Mouse (Mus musculus): ENCODE results near the gene Trpv2.

The Trpv2 gene

DNA sequence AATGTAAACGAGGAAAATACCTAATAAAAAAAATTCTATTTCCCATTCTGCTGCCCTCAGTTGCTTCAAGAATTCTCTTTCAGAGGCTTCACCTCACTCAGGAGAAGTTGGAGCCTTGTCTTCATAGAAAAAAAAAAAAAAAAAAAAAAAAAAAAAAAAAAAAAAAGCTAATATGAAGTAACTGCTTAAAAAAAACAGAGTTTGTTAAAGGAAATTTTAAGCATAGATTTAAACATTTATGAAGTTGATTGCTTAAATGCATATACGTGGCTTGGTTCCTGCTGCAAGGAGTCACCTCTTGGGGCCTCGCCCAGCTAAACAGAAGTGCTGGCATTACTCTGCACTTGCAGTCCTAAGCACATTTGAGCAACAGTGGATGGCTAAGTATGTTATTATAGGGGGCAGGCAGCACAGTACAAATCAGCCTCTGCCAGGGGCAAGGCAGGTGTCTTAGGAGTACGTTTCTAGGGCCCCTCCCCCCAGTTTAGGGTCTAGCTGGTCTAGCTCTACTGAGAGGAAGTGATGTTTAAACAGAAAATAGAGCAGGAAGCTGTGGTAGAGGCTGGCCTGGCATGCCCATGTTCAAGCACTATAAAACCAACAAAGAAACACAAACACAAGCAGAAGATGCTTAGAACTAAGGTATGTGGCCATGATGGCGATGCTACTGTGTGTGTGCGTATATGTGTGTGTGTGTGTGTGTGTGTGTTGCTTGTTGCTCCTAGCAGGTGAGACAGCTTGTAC, at the start of gene Trpv2:
Gene Trpv2, plus strand, starts transcription at position 528 of the 744 bp plus-strand sequence.
- in situ Hi-C loops (cut with MboI; ENCODE audit: low pct_unique_long_range_greater_than_20kb in 1 of 2, low sequenced_read_pairs in 2 of 2, unreplicated experiment in 1 of 2) = no loop called here

DNA sequence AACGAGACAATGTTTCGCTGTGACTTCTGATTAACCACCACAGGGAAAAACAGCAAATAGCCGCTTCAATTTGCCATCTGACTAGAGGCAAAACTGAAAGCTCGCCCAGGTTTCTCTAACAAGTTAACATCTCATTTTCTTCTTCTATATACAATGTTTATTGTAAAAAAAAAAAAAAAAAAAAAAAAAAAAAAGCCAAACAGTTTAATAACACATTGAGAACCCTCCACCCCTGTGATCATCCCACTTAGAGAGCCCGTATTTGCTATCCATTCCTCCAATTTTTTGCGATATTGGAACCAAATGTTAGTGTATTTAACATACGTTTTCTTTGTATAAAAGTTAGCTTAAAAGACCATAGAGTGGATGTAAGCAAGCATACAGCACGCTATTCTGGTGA, 37.2 kb upstream of the Trpv2 start:
- in situ Hi-C loops (cut with MboI; ENCODE audit: low pct_unique_long_range_greater_than_20kb in 1 of 2, low sequenced_read_pairs in 2 of 2, unreplicated experiment in 1 of 2) = no loop called here

DNA sequence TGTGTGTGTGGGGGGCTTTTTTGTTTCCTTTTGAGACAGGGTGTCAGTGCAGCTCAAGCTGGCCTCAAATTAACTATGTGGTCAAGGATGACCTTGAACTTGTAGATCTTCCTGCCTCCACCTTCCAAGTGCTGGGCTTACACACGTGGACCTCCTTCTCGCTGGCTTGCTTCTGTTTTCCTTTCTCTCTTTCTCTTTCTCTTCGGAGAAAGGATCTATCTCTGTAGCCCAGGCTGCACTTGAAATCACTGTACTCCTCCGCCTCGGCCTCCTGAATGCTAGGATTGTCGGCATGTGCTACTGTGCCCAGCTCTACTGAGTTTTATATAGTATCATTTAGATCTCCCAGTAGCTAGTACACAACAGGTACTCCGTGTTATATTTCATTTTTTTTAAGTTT, 36.7 kb upstream of the Trpv2 start:
- in situ Hi-C loops (cut with MboI; ENCODE audit: low pct_unique_long_range_greater_than_20kb in 1 of 2, low sequenced_read_pairs in 2 of 2, unreplicated experiment in 1 of 2) = no loop called here

DNA sequence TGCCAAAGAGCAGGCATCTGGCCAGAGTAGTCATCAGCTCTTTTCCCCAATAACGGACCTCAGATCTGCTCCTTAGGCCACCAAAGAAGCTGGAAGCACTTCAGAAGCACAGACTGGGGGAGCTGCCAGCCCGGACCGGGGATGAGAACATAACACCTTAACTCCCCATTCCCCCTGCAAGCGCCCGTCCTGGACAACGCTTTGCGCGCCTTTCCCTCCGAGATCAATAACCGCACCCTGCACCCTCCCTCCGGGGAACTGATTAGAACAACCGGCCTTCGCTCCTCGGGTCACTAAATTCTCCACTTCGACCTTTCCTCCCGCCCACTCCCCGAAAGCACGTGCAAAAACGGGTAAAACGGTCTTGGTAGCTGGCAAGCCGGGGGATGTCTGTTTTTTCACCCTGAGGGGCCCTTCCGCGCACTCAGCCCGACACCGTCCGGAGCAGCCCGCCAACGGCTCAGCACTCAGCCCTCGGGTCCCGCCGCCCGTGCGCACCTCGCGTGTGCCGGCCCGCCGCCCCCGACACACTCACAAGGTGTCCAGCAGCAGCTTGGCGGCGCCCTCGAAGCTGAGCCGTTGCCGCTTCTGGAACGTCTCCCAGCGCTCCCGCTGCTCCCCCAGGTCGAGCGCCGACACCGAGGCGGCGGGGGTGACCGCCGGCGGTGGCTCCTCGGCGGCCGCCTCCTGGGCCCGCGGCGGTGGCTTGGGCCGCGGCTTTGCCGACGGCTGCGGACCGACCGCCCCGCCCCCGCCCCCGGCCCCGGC, 35.8 kb upstream of the Trpv2 start:
- in situ Hi-C loops (cut with MboI; ENCODE audit: low pct_unique_long_range_greater_than_20kb in 1 of 2, low sequenced_read_pairs in 2 of 2, unreplicated experiment in 1 of 2) = no loop called here

DNA sequence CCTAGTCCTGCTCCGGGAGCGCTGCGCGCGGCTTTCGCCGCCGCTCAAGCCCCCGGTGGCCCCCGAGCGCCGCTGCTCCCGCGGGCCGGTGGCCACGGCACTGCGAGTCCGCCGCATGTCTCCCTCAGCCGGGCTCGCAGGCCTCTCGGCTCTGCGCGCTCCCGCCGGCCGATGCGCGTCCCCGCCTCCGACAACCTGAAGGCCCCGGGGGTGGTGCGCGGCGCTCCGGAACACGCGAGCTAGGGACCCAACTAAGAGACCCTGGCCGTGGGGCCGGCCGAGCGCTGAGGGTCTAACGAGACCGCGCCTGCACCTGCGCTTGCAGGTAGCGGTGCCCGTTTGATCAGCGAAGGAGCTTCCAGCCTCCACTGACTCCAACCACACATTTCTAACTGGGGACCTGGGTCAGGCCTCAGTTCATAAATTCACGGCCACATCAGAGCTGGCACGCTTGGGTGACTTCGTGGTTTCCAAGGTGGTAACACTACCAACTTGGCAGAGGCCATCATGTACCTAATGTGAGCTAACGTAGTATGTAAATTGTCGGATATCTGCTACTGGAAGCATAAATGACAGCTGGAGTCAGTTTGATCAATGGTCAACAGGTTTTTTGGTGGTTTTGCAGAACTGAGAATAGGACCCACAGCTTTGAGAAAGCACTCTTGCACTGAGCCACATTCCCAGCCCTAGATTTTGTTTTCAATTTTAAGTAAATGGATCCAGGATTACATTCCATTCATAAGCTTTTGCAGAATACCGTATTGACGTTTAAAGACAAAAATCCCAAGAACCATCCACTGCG, 35.0 kb upstream of the Trpv2 start, which contains the start of gene Cenpv:
Gene Cenpv, minus strand, starts transcription at position 173 of the 802 bp plus-strand sequence.
- in situ Hi-C loops (cut with MboI; ENCODE audit: low pct_unique_long_range_greater_than_20kb in 1 of 2, low sequenced_read_pairs in 2 of 2, unreplicated experiment in 1 of 2) = no loop called here

DNA sequence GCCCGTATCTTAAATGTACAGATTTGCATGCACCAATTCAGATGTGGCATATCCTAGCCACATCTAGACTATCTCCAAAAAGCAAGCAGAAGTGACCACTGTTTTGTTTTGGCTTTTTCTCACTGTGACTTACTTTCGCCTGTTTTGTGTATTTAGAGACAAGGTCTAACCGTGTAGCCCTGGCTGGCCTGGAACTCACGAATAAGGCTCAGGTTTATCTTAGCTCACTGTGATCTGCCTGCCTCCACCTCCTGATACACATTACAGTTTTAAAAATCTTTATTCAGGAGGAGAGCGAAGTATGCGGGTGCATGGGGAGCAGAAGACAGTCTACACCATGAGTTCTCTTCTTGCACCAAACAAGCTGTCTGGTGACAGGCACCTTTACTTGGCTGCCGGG, 34.1 kb upstream of the Trpv2 start:
- in situ Hi-C loops (cut with MboI; ENCODE audit: low pct_unique_long_range_greater_than_20kb in 1 of 2, low sequenced_read_pairs in 2 of 2, unreplicated experiment in 1 of 2) = no loop called here

DNA sequence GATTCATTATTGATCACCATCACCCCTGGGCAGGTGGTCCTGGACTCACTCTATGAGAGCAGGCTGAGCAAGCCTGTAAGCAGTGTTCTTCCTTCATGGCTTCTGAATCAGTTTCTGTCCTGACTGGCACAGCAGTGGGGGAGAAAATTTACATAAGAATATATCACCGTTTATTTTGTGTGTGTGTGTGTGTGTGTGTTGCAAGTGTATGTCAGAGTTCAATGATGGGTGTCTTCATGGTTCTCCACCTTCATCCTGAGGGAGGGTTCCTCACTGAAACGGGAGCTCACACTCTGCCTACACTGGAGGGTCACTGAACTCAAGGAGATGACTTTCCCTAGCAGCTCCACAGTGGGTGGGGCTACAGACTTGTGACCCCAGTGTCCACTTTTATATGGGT, 33.3 kb upstream of the Trpv2 start:
- in situ Hi-C loops (cut with MboI; ENCODE audit: low pct_unique_long_range_greater_than_20kb in 1 of 2, low sequenced_read_pairs in 2 of 2, unreplicated experiment in 1 of 2) = no loop called here

DNA sequence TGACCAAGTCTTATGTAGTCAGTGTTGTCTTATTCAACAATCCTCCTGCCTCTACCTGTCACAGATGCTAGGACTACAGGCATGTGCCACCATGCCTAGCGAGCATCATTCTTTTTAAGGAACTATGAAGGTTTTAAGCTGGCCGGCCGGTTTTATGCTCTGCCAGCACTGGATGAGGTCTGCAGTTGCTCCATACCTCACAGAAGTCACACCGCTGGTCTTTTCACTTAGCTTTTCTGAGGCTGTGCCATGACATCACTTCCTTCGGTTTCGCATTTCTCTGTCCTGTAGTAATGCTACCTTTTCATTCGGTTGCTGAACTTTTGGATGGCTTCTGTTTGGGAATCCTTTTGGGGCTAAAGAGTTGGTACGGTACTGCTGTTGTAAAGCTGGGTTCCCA, 32.7 kb upstream of the Trpv2 start:
- in situ Hi-C loops (cut with MboI; ENCODE audit: low pct_unique_long_range_greater_than_20kb in 1 of 2, low sequenced_read_pairs in 2 of 2, unreplicated experiment in 1 of 2) = no loop called here

DNA sequence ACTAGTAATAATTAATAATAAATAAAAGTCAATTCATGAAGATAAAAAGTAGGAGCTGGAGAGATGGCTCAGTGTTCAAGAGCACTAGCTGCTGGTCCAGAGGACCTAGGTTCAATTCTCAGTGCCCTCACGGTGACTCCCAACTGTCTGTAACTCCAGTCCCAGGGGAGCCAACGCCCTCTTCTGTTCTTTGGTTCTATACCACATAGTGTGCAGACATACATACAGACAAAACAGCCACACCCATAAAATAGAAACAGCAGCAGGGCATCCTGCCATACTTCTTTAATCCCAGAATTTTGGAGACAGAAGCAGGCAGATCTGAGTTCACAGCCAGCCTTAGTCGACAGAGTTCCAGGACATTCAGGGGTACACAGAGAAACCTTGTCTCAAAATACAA, 30.3 kb upstream of the Trpv2 start:
- in situ Hi-C loops (cut with MboI; ENCODE audit: low pct_unique_long_range_greater_than_20kb in 1 of 2, low sequenced_read_pairs in 2 of 2, unreplicated experiment in 1 of 2) = no loop called here

DNA sequence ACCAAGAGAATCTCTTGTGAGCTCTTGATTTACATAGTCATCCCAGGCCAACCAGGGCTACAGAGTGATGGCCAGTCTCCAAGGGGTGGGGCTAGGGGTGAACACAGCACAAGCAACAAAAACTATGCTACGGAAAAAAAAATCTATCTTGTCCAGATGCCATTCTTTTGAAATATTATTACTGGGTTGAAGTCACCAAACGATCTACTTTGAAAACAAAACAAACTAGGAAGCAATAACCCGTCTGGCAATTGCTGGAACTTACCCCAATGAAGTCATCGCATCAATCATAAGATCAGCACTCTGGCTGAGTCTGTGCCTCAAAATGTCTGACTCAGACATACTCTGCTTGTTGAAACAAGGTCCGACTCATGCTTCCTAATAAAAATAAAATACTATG, 24.5 kb upstream of the Trpv2 start:
- in situ Hi-C loops (cut with MboI; ENCODE audit: low pct_unique_long_range_greater_than_20kb in 1 of 2, low sequenced_read_pairs in 2 of 2, unreplicated experiment in 1 of 2) = no loop called here

DNA sequence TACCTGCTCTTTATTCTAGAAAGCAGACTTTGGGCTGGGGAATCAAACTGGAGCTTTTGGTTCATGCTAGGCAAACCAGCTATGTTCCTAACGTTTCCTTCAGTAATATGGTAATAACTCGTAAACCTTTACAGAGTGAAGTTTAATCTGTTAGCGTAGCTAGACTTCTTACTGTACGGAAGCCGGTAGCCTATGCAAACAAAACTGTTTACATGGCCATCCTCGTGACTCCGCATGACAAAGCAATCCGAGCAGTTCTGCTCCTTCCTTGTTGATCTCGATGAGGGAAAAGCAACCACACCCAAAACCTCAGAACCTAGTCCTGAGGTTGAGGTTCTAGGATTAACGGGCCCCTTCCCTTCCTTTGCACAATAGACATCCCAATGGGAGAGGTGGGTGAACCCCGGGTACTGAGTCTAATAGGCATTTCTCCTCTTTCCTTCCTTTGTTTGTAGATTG, 24.0 kb upstream of the Trpv2 start:
- in situ Hi-C loops (cut with MboI; ENCODE audit: low pct_unique_long_range_greater_than_20kb in 1 of 2, low sequenced_read_pairs in 2 of 2, unreplicated experiment in 1 of 2) = no loop called here

DNA sequence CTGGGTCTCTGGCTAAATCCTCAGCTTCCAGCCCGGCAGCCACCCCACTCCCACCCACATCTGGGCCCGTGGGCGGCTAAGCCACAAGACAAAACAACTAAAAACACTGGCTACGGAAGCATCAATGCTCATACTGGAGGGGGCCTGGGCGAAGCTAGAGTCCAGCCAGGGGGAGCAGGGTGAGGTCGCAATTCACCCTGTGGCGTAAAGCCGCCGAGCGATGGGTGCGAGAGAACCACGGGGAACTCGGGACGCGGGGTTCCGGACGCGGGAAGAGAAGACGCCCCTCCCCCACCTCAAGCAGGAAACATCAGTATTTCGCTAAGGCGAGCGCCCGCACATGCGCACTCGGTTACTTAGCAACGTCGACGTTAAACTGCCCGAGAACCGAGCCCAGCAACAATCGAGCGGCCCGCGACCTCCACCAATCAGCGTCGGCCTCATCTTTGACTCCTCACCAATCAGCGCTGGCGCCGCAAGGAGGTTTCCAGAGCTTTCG, 23.5 kb upstream of the Trpv2 start, which contains the start of gene Ubb:
Gene Ubb, plus strand, starts transcription at position 445 of the 499 bp plus-strand sequence.
- in situ Hi-C loops (cut with MboI; ENCODE audit: low pct_unique_long_range_greater_than_20kb in 1 of 2, low sequenced_read_pairs in 2 of 2, unreplicated experiment in 1 of 2) = no loop called here

DNA sequence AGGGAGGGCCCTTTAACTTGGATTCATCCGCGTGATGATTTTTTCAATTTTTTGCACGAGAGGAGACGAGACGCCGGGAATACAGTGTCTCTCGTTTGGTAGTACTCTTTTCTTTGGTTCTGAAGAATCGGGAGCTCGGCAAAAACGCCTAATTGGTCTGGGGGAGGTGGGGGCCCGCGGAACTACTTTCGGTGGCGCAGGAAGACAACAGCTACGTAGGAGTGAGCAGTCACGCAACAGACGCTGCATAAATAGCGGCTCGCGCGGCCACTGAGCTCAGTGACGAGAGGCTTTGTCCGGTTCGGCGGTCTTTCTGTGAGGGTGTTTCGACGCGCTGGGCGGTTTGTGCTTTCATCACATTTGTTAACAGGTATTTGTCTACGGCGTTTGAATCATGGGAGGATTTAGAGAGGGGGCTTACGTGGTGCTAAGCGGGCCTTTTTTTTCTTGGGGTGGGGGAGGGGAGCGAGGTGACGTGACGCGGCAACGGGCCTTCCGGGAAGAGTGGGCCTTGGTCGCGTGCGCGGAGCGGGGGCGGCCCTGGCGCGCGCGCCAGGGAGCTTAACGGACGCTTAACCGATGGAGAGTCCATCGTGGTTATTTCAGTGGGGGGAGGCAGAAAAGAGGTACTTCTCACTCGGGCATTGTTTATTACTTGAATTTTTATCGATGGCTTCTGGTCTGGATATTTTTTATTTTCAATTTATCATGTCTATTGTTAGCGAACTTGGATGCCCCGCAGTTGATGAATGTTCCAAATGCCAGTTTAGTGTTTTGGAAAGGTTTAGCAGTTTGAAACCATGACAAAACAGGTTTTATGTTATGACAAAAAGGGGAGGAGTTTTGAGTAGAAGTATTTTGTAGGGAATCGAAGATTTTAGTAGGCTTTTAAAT, 22.8 kb upstream of the Trpv2 start:
- in situ Hi-C loops (cut with MboI; ENCODE audit: low pct_unique_long_range_greater_than_20kb in 1 of 2, low sequenced_read_pairs in 2 of 2, unreplicated experiment in 1 of 2) = no loop called here

DNA sequence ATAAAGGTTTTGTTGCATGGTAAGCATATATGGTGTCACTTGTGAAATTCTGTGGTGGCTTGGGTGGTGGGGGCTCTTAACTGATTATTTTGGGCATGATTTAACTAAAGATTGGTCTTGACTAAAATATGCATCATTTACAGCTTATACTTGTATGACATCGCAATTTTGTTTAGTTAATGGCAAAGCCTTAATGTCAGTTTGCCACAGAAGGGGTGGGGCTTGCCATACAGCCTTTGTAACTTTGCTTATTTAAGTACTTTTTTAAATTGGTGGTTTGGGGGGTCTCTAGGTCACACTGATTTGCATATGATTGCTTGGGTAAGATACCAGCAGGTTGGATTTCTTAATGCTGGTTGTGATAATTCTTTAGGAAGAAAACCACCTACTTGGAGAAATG, 21.1 kb upstream of the Trpv2 start:
- in situ Hi-C loops (cut with MboI; ENCODE audit: low pct_unique_long_range_greater_than_20kb in 1 of 2, low sequenced_read_pairs in 2 of 2, unreplicated experiment in 1 of 2) = no loop called here

DNA sequence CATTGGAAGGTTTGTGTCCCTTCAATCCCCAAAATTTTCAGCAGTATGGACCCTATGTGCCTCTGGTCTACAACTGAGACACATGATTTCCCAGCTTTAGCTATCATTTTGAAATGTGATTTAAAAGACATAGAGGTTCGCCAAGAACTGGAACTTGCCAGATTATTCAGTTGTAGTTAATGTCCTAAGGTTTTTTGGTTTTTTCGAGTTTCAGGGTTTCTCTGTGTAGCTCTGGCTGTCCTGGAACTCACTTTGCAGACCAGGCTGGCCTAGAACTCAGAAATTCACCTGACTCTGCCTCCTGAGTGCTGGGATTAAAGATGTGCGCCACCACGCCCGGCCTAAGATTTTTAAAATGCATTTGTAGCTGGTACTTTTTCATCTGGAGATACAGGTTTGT, 20.7 kb upstream of the Trpv2 start:
- in situ Hi-C loops (cut with MboI; ENCODE audit: low pct_unique_long_range_greater_than_20kb in 1 of 2, low sequenced_read_pairs in 2 of 2, unreplicated experiment in 1 of 2) = no loop called here

DNA sequence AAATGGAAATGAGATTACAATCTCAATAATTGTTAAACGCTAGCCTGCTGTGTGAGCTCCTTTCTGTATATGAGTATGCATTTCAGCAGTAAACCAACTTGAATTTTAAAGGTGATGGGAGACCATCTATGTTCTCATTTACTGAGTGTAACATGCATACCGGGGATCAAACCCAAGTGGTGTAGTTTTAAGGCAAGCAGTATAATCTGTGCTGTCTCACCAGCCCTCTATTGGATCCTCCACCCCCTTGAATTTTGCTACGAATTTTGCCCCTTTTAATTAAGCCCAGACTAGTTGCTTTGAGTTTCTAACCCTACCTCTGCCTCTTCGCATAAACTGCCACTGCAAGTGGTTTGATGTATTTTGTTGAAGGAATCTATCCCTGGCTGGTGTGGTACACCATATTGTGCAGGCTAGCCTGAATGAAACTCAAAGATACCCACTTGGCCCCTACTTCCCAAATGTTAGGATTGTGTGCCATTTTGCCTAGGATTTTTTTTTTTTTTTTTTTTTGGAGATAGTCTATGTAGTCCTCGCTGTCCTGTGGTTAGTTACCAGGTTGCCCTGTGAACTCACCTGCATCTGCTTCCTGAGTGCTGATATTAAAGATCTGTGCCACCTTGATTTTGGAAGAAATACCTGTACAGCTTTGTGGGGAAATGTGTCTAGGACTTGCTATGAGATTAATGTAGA, 20.0 kb upstream of the Trpv2 start:
- in situ Hi-C loops (cut with MboI; ENCODE audit: low pct_unique_long_range_greater_than_20kb in 1 of 2, low sequenced_read_pairs in 2 of 2, unreplicated experiment in 1 of 2) = no loop called here

DNA sequence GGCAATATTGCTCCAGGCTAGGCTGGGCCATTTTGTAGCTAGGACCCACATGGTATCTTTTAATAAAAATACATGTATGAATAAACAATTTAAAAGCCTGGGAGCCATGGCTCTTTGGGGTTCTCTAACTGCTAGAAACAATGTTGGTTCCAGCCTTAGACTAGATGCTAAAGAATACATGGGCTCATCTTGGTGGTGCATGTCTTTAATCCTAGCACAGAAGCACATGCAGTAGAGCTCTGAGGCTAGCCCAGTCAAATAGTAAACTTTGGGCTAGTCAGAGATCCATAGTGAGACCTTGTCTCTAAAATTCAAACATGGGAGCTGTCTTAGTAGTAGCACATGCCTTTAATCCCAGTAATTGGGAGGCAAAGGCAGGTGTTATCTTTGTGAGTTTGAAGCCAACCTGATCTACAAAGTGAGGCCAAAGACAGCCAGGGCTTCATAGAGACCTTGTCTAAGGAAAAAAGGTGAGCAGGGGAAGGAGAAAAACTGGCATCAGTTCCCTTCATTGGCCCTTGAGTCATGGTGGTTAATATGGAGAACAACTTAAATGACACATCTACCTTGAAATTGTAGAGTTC, 19.3 kb upstream of the Trpv2 start:
- in situ Hi-C loops (cut with MboI; ENCODE audit: low pct_unique_long_range_greater_than_20kb in 1 of 2, low sequenced_read_pairs in 2 of 2, unreplicated experiment in 1 of 2) = no loop called here

Data from mouse embryonic stem cell (cell line).